Mouse (Mus musculus) megakaryocyte, adult 5-6 weeks (primary cell): Measurements from ENCODE around the gene Fxyd7. TPM values are rescaled to one million over a fixed set of nuclear protein-coding genes. Genes with fewer than 3 reads are reported as not detected.

Experiments used
- ATAC-seq: 2 replicates; pipeline ENCODE4 v1.8.0; 2016; ENCODE audit warnings: mild to moderate bottlenecking, inconsistent platforms; ENCODE audit not compliant: poor library complexity, severe bottlenecking
- total RNA-seq, 2 experiments: library from RNA; stranded (forward) in 1 of 2; stranded (reverse) in 1 of 2; fragments of 153-499, 151-499 nt in 1 of 2; fragments of 221-1000, 200-1000 nt in 1 of 2; gene quantifications; 2 replicates each; pipeline versions ENCODE4 v1.2.3 to v1.2.4; 2015 to 2017

The Fxyd7 gene
- total RNA-seq (2015) = not detected in 2 replicates
- 0.51 TPM in 1 of 2 replicates, not detected in the other for total RNA-seq (2017)

DNA sequence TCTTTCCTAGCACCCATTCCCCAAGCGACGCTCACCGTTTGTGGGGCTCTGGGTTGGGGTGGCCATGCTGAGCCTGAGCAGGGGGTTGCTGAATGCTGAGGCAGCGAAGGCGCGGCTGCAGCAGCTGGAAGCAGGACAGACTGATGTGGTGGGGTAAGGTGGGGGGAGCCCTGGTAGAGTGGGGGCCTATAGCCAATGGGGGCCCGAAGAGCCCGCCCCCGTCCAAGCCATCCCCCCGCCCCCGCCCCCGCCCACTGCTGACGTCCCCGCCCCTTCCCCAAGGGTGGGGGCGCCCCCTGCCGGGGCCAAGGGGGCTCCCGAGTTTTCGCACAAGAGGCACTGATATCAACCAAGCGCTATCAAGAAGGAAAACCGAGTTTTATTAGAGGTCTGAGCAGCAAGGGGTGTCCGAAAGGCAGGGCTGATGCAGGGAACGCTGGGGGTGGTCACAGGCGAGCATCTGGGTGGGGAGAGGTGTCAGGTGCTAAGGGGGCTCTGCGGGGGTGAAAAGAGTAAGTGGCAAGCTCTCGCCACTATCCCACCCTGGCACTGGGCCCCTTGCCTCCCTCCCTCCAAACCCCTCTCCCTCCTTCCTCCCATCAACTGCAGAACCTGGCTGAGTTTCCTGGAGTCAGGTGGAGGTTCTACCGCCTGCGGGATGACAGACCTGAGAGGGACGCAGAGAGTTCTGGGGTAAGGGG lies at the start of gene Fxyd7:
Fxyd7 (minus strand) TSS at position 147 of the 701 bp plus-strand sequence.
- ATAC-seq = no peak

DNA sequence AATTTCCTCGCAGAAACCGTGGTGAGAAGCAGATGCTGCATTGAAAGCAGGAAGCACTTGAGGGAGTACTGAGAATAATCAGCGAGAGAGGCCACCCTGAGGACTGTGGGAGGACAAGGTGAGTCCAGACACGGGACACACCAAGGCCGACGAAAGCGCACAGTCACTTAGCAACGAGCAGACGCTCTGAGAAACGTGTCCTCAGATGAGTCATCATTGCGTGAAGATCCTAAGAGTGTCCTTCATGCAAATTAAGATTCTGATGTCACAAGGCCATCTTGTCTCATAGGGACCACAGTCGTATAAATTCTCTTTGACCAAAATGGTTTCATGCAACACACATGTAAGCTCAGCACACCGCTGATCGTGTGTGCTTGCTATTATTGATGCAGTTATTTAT lies 49.5 kb upstream of the Fxyd7 start:
- ATAC-seq = no peak

DNA sequence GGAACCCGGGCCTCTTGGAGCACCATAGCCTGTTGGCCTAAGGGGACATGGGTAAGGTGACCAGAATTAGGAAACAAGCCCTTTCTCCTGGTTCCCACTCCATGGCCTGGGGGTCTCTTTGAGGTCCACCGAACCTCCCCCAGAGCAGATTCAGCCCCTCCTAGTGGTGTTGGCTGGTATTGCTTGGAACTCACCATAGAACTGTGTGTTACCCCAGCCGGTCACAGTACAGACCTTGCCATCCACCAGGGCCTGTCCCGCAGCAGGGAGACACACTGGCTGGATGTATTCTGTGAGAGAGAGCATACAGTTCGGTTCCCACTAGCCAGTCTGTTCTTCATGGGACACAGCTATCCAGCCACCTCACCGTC lies 48.3 kb upstream of the Fxyd7 start:
- no peak for ATAC-seq

DNA sequence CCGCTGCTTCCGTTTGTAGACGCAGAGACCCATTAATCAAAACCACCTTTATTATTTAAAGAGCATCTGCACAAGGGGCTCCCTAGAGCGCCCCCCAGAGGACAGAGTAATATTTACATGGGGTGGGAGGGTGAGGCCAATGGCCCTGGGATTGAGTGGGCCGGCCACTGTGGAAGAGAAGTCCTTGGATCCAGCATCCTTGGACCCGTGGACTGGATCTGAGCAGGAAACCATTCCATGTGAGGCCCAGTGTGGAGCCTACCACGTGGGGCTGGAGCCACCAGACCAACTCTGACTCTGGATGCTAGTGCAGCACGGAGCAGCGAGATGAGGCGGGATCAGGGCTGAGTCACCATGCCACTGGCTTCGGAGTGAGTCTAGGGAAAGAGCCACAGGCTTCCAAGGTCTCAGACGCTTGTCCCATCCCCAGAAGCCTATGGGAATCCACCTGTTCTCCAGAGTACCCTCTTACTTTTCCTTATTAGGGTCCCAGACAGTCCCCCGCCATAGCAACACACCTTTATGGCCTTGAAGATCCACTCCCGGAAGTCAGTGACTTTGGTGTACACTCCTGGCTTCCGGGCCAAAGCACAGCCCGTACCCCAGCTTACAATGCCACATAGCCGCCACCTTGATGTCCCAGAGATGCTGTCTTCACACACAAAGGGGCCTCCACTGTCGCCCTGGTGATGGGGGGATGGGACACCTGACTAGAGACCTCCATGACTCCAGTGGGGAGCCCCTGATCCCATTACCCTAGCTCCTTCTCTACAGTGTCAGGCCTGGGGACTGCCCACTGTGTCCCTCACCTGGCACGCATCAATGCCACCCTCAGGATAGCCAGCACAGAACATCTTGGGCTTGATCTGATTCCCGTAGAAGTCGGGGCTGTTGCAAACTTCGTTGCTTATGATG lies 47.7 kb upstream of the Fxyd7 start:
- ATAC-seq = no peak

DNA sequence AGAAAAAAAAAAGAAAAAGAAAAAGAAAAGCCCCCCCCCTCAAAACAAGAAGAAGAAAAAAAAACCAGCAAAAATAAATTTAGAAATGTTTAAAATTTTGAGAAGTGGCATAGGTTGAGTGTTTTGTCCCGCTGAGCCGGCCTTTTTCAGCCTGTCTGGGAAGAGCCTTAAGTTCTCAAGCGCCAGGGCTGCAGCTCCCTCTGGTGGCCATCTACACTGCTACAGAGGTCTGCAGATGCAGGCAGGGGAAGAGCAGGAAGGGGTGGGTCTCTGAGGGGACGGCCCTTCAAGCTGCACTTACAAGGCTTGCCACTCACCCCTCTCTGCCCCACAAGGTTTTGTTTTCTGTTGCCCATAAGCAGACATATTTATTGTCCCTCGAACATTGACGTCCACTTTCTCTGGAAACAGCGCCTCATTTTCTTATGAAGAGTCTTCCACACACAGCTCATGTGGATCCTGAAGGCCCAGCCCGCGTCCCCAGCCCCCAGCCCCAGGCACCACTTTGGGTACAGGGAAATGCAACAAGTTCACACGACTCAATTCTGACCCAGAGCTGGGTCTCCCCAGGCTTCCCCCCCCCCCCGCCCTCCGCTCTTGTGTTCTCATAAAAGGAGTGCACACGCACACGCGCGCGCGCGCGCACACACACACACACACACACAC lies 46.4 kb upstream of the Fxyd7 start:
- ATAC-seq = peak; percentile 98

DNA sequence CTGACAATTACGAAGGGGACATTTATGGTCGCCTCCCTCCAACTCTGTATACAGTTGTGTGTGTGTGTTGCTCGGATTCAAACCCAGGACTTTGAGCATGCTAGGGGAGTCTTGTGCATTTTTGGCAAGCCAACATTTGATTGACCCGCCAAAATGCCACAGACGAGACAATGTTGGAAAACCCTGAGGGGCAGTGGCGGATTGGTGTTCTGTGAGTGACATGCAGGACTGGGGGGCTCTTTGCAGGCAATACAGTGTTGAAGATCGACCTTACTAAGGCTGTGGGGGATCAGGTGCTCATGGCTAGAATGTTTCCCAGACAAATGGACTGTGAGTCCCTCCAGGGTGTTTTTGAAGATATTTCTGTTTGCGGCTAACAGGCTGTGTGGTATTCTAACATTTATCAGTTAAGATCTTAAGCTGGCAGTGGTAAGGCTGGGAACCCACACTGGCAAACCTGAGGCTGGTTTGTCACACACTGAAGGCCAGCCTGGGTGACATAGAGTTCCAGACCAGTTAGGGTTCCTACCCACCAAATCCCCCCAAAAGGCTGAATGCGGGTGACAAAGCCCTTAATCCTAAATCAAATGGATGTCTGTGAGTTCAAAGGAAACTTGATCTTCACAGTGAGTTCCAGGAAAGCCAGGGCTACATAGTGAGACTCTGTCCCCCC lies 45.8 kb upstream of the Fxyd7 start:
- no peak for ATAC-seq

DNA sequence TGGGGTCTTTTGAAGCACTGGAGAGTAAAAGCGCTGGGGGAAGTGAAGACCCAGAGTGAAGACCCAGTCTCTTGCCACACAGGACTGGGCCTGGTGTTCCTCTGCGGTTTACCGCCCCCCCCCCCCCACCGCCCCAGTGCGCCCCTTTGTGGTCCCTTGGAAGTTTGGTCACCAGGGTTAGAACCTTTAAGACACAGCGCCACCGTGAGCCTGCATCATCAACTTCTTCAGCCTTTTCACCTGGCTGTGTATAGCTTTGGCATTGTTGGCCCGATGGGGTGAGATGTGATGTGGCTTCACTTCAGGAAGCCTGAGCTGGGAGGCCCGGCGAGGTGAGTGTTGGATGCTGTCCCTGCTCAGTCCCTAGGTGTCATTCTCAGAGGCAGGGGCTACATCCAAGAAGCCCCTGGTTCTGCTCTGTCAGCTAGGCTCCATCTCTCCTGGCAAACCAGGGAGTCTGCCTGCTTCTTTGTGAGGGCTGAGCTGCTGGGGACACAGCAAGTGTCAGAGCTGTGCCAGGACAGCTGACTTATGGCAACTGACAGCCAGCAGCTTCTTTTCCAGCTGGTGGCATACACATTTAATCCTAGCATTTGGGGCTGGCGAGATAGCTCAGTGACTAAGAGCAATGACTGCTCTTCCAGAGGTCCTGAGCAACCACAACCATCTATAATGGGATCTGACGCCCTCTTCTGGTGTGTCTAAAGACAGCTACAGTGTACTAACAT lies 43.7 kb upstream of the Fxyd7 start:
- no peak for ATAC-seq

DNA sequence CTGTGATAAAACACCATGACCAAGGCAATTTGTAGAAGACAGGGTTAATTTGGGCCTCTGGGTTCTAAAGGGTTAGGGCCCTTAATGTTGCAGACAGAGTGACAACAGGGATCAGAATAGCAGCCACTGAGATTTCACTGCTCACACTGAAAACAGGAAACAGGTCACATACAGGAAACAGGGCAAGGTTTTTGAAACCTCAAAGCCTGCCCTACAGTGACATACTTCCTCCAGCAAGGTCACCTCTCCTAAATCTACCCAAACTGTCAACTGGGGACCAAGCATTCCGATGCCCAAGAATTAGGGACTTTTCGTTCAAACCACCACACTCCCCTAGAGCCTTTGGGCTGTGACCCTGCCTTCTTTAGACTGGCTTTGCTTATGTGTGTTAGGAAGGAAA lies 38.5 kb upstream of the Fxyd7 start:
- ATAC-seq = peak; percentile 93

DNA sequence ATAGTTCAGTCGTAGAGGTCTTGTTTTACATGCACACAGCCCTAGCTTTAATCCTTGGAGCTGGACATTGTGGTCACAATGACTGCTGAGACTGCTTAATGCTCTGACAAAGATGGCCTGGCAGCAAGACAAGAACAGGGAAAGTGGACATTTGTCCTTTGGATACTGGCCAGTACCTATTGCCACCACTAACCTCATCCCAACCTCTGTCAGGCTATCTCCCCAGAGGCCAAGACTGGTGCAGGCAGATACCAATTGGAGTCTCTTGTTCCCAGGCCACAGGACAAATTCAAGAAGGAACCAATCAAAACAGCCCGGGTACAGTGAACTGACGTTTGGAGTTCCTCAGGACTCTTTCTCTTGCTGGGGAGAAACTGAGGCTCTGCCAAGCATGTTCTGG lies 36.9 kb upstream of the Fxyd7 start:
- ATAC-seq = no peak

DNA sequence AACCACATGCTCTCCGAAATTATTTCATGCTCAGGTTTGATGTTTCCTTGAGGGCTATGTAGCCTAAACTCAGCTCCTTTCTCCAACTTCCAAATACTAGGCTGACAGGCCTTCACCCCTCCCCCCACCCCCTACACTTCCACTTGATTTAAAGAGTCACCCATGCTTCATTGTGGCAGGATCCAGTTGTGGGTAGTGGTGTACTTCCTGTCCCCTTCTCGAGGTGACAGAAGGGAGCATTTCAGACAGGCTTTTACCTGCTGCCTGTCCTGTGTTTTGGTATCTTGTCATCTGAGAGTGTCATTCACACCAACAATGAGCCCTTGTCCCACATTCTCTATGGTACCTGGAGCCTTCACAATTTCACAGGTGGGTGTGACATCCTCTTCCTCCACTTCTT lies 36.0 kb upstream of the Fxyd7 start:
- no peak for ATAC-seq

DNA sequence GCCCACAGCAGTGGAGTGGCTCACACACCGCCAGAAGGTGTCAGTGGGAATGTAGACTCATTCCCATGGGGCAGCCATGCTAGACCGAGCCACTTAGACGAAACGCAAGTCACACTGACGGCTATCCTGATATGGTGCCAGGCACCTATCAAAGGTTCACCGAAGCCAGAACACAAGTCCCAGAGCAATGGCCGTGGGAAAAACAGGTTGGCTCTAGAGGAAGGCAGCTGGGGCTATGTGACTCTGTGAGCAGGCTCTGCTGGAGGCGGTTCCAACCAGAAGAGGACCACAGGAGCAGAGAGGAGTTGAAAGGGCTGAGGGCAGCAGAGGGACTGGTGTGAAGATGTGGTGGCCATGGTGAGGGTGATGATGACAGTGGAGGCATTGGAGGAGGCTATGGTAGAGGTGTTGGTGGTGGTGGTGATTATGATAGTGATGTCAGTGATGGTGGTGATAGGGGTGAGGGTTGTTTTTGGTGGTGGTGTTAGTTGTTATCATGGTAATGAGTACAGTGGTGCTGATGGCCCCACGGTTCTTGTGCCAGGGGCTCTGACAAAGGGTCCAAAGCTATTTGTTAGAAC lies 35.0 kb upstream of the Fxyd7 start:
- peak; percentile 38; the same call in 1 of the 2 replicates for ATAC-seq

DNA sequence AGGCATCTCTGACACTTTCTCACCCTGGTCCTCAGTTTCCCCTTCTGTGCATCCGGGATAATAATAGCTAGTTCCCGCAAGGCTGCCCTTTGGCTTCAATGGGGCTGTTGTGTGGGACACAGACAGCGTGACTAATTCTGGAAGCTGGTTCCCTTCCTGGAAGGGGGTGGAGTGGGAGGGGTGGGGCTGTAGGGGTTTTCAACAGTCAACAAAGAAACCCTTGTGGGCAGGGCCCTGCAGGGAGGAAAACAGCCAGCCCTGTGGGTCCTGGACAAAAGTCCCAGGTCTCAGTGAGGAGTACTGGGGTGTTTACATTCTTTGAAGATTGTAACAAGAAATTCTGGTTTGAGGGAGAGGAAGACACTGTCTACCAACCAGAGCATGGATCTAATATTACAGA lies 33.9 kb upstream of the Fxyd7 start:
- ATAC-seq = no peak

DNA sequence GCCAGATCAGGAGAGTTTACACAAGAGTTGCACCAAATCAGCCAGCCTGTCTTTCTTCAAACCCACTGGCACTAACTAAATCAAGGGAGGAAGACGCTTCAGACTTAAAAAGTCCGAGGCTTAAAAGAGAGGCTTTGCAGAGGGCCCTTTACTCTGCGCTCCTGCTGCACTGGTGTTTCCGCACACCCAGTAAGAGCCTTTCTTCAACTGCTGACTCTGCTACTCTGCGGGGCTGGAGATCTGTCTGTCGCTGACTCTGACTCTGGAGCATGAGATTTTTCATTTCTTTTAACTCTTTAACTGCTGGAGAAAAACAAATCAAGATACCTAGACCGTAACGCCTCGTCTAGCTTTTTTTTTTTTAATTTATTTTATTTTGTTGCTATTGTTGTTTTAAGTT lies 32.9 kb upstream of the Fxyd7 start:
- no peak for ATAC-seq

DNA sequence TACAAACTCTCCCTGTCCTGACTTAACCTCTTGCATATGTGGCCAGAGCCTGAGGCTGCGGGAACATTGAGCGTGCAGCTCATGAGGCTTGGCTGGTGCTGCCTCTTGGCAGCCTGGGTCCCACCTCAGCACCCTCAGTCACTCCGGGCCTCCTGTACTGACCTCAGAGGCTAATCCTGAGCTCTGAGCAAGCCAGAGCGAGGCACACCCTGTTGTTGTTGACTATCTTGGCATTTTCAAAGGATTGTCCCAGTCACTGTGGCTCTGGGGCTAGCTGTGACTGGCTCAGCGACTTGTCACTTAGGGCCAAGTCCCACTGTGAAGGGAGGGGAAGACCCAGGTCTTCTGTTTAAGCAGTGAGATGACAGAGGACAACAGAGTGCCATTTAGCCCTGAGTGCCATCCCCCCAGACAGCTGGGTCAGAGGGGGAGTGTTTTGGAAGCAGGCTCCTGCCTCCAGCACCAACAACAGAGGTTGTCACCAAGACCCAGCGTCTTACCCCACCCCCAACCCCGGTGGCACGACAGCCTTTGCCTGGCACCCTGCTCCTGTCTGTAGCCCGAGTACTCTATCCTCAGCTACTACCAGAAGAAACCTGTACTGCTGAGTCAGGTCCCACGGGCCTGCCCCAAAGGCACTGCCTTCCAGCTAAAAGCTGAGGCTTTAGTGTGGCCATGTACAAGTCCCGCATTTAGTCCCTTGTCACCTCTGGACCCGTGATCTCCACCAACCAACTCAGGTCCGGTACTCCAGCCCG lies 31.7 kb upstream of the Fxyd7 start:
- no peak for ATAC-seq

DNA sequence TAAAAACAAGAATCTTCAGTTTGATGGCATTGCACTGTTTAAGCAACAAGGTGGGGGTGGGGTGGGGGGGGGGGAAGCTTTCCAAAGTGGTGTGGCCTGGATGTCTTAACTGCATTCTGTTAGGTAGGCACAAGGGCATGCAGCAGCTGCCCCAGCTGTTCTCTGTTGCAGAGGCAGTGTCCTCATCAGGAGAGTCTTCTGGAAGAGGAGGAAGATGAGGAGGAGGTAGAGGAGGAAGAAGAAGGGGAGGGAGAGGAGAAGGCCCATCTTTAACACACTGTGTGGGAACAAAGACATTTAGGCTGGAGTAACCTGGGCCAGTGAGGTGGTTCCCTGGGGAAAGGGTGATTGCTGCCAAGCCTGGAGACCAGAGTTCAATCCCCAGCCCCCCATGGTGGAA lies 30.8 kb upstream of the Fxyd7 start:
- ATAC-seq = no peak

DNA sequence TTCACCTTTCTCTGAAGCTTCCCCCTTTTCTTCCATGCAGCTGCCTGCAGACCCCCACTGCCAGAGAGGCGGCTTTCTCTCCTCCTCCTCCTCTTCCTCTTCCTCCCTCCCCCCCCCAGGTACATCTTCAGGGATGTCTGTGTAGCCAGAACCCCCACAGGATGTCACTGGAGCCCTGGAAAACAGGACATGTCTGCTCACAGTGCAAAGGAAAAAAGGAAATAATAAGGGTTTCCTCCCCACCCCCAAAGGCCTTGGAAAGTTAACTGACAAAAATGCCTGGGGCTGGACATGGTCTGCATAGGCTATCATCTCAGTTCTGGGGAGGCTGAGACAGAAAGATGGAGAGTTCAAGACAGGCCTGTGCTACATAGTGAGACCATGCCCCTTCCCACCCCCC lies 29.8 kb upstream of the Fxyd7 start:
- ATAC-seq = no peak

DNA sequence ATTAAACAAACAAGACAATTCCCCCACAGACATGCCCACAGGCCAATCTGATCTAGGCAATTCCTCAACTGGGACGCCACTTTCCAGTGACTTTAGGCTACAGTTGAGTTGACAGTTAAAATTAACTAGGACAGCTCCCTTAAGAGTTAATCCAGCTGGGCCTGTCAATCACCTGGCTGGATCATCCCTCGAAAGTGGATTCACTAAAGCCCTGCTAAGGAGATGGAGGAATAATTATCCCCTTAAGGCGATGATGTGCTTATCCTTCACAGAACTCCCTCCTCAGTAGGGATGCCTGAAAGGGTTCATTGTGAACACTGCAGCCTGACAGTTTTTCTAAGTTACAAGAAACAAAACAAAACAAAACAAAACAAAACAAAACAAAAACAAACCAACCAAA lies 29.3 kb upstream of the Fxyd7 start:
- no peak for ATAC-seq

DNA sequence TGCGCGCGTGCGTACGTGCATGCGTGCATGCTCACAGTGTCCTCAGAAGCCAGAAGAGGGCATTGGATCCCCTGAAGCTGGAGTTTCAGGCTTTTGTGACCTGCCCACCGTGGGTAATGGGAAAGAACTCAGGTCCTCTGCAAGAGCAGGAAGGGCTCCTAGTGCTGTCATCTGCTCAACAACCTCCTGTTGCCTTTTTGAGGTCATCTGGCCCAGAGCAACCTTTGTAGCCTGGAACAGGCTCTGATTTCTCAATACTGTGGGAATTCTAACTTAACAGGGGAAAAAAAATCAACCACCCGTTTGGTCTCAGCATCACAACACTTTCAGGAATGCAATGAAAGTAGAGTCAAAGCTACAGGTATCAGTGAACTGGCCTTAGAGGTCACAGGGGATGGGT lies 28.4 kb upstream of the Fxyd7 start:
- ATAC-seq = no peak

DNA sequence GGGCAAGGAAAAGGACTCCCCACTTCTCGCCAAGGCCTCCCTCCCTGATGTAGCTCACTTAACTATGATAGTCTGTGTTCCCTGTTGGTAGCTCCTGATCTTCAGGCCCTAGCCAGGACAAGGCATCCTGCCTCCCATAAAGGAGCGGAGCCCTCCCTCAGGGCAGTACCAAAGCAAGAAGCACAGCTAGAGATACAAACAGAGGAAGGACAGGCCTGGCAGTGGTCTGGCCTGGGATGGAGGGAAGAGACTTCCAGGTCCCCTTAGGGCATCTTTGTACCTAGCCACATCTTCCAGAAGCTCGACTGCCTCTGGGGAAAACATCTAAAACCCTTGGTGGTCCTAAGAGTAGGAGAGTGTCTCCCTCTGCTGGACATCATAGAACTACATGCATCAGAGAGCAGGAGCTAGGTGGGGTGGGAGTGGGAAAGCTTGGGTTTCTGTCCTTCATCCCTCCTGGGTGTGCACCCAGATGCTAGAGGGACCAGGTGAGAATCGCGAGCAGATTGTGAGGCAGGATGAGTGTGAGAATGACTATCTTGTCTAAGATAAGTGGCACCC lies 26.7 kb upstream of the Fxyd7 start:
- ATAC-seq = peak; percentile 63
